Mouse (Mus musculus) MEL (cell line): ENCODE measurements around the gene Agap2. TPM values are rescaled to one million over a fixed set of nuclear protein-coding genes. Genes with fewer than 3 reads are reported as not detected.

Source experiments
- DNase-seq: peaks from one replicate; pipeline ENCODE4 v3.0.0; 2011; ENCODE audit warnings: low read depth, low spot score
- H3K27ac ChIP-seq: 2 replicates; pipeline ENCODE4 v1.5.1; 2012; ENCODE audit warnings: low read depth, mild to moderate bottlenecking, control low read depth, low read length, moderate library complexity; ENCODE audit not compliant: control insufficient read depth
- H3K27me3 ChIP-seq, 2 experiments: fragments of 150-350 bp in 1 of 2; sonication (generic) in 1 of 2; 2 replicates each; pipeline ENCODE4 v1.6.1; 2012; ENCODE audit warnings: low read length in 2 of 2, mild to moderate bottlenecking in 2 of 2, improper control_type of control experiment in 1 of 2, moderate library complexity in 1 of 2; ENCODE audit not compliant: insufficient read depth in 2 of 2, control insufficient read depth in 1 of 2
- H3K36me3 ChIP-seq, 2 experiments: 2 replicates each; pipeline ENCODE4 v1.6.1; 2012 to 2014; ENCODE audit warnings: low read length in 2 of 2, improper control_type of control experiment in 1 of 2, inconsistent platforms in 1 of 2, mild to moderate bottlenecking in 1 of 2; ENCODE audit not compliant: insufficient read depth in 2 of 2, control insufficient read depth in 1 of 2
- H3K4me1 ChIP-seq, 2 experiments: fragments of 150-350 bp in 1 of 2; sonication (generic) in 1 of 2; 2 replicates each; pipeline ENCODE4 v1.6.1; 2012; ENCODE audit warnings: low read length in 2 of 2, improper control_type of control experiment in 1 of 2, mild to moderate bottlenecking in 1 of 2; ENCODE audit not compliant: insufficient read depth in 2 of 2, control insufficient read depth in 1 of 2
- H3K4me3 ChIP-seq, 2 experiments: fragments of 150-350 bp in 1 of 2; sonication (generic) in 1 of 2; 2 replicates each; pipeline ENCODE4 v1.5.1; 2012; ENCODE audit warnings: low read depth in 2 of 2, low read length in 2 of 2, mild to moderate bottlenecking in 2 of 2, moderate library complexity in 2 of 2, control low read depth in 1 of 2, improper control_type of control experiment in 1 of 2; ENCODE audit not compliant: control insufficient read depth in 1 of 2, insufficient read depth in 1 of 2
- H3K79me2 ChIP-seq: 2 replicates; pipeline ENCODE4 v1.6.1; 2012; ENCODE audit warnings: mild to moderate bottlenecking, low read length, moderate library complexity; ENCODE audit not compliant: control insufficient read depth, poor library complexity, insufficient read depth
- H3K9ac ChIP-seq: 2 replicates; pipeline ENCODE4 v1.6.1; 2012; ENCODE audit warnings: low read depth, mild to moderate bottlenecking, control low read depth, low read length, moderate library complexity; ENCODE audit not compliant: control insufficient read depth, poor library complexity, severe bottlenecking
- H3K9me3 ChIP-seq: fragments of 150-350 bp; sonication (generic); replicated peaks from 2 replicates; pipeline ENCODE4 v1.6.1; 2012; ENCODE audit warnings: mild to moderate bottlenecking, low read length, improper control_type of control experiment, moderate library complexity; ENCODE audit not compliant: insufficient read depth
- CHD1 ChIP-seq: IDR thresholded peaks from 2 replicates; pipeline ENCODE4 v1.6.1; 2012; ENCODE audit warnings: low read depth, mild to moderate bottlenecking, inconsistent platforms, low read length, improper control_type of control experiment
- CTCF ChIP-seq, 3 experiments: IDR thresholded peaks in 2 of 3; conservative IDR thresholded peaks in 1 of 3; 2 replicates each; pipeline ENCODE4 v1.5.1; 2011 to 2012; ENCODE audit warnings: low read length in 3 of 3, low read depth in 2 of 3, mild to moderate bottlenecking in 2 of 3, improper control_type of control experiment in 1 of 3, inconsistent platforms in 1 of 3, mixed read lengths in 1 of 3, moderate library complexity in 1 of 3; ENCODE audit not compliant: control insufficient read depth in 1 of 3, insufficient read depth in 1 of 3, poor library complexity in 1 of 3, severe bottlenecking in 1 of 3
- E2F4 ChIP-seq: IDR thresholded peaks from 2 replicates; pipeline ENCODE4 v1.6.1; 2011; ENCODE audit warnings: low read depth, low read length, improper control_type of control experiment, borderline replicate concordance
- ELF1 ChIP-seq: IDR thresholded peaks from 2 replicates; pipeline ENCODE4 v1.6.1; 2014; ENCODE audit warnings: low read depth, mild to moderate bottlenecking, inconsistent platforms, low read length, improper control_type of control experiment, moderate library complexity
- EP300 ChIP-seq, 2 experiments: IDR thresholded peaks; 2 replicates each; pipeline ENCODE4 v1.6.1; 2011; ENCODE audit warnings: improper control_type of control experiment in 2 of 2, low read length in 2 of 2, low read depth in 1 of 2, mild to moderate bottlenecking in 1 of 2
- ETS1 ChIP-seq: IDR thresholded peaks from 2 replicates; pipeline ENCODE4 v1.6.1; 2012; ENCODE audit warnings: low read depth, mild to moderate bottlenecking, inconsistent platforms, low read length, improper control_type of control experiment, moderate library complexity
- GABPA ChIP-seq: IDR thresholded peaks from 2 replicates; pipeline ENCODE4 v1.6.1; 2012; ENCODE audit warnings: low read depth, mild to moderate bottlenecking, inconsistent platforms, low read length, improper control_type of control experiment, moderate library complexity
- GATA1 ChIP-seq: IDR thresholded peaks from 2 replicates; pipeline ENCODE4 v1.6.1; 2011; ENCODE audit warnings: low read depth, low read length, improper control_type of control experiment
- JUND ChIP-seq: IDR thresholded peaks from 2 replicates; pipeline ENCODE4 v1.6.1; 2011; ENCODE audit warnings: low read depth, mild to moderate bottlenecking, improper control_type of control experiment, low read length
- KAT2A ChIP-seq: conservative IDR thresholded peaks from 2 replicates; pipeline ENCODE4 v1.6.1; 2012; ENCODE audit warnings: low read depth, low read length, improper control_type of control experiment, inconsistent platforms
- MAFK ChIP-seq: IDR thresholded peaks from 2 replicates; pipeline ENCODE4 v1.6.1; 2011; ENCODE audit warnings: low read depth, mild to moderate bottlenecking, low read length, improper control_type of control experiment, borderline replicate concordance
- MAX ChIP-seq: IDR thresholded peaks from 2 replicates; pipeline ENCODE4 v1.6.1; 2011; ENCODE audit warnings: low read length, improper control_type of control experiment
- MAZ ChIP-seq: IDR thresholded peaks from 2 replicates; pipeline ENCODE4 v1.6.1; 2012; ENCODE audit warnings: low read depth, mild to moderate bottlenecking, inconsistent platforms, low read length, improper control_type of control experiment
- MEF2A ChIP-seq: IDR thresholded peaks from 2 replicates; pipeline ENCODE4 v1.6.1; 2014; ENCODE audit warnings: low read depth, mild to moderate bottlenecking, inconsistent platforms, low read length, improper control_type of control experiment; ENCODE audit not compliant: poor library complexity, insufficient replicate concordance, severe bottlenecking; ENCODE audit errors: extremely low read depth
- MXI1 ChIP-seq: IDR thresholded peaks from 2 replicates; pipeline ENCODE4 v1.6.1; 2011; ENCODE audit warnings: mild to moderate bottlenecking, low read depth, low read length, improper control_type of control experiment
- MYB ChIP-seq: IDR thresholded peaks from 2 replicates; pipeline ENCODE4 v1.6.1; 2011; ENCODE audit warnings: mild to moderate bottlenecking, low read depth, low read length, improper control_type of control experiment
- MYC ChIP-seq: IDR thresholded peaks from 2 replicates; pipeline ENCODE4 v1.6.1; 2011; ENCODE audit warnings: low read depth, mild to moderate bottlenecking, low read length, improper control_type of control experiment, moderate library complexity
- NELFE ChIP-seq: IDR thresholded peaks from 2 replicates; pipeline ENCODE4 v1.6.1; 2011; ENCODE audit warnings: low read depth, low read length, improper control_type of control experiment
- NRF1 ChIP-seq: IDR thresholded peaks from 2 replicates; pipeline ENCODE4 v1.6.1; 2014; ENCODE audit warnings: low read depth, mild to moderate bottlenecking, inconsistent platforms, low read length, improper control_type of control experiment, moderate library complexity; ENCODE audit not compliant: poor library complexity, insufficient read depth, severe bottlenecking
- POLR2A ChIP-seq, 2 experiments: IDR thresholded peaks; 2 replicates each; pipeline ENCODE4 v1.6.1; 2011 to 2012; ENCODE audit warnings: low read length in 2 of 2, mild to moderate bottlenecking in 2 of 2, control low read depth in 1 of 2, improper control_type of control experiment in 1 of 2, low read depth in 1 of 2, moderate library complexity in 1 of 2; ENCODE audit not compliant: control insufficient read depth in 1 of 2, insufficient read depth in 1 of 2, poor library complexity in 1 of 2
- POLR2AphosphoS2 ChIP-seq: IDR thresholded peaks from 2 replicates; pipeline ENCODE4 v1.6.1; 2011; ENCODE audit warnings: low read length, improper control_type of control experiment
- RAD21 ChIP-seq: IDR thresholded peaks from 2 replicates; pipeline ENCODE4 v1.6.1; 2011; ENCODE audit warnings: mild to moderate bottlenecking, low read depth, low read length, improper control_type of control experiment
- RCOR1 ChIP-seq: IDR thresholded peaks from 2 replicates; pipeline ENCODE4 v1.6.1; 2012; ENCODE audit warnings: low read depth, mild to moderate bottlenecking, inconsistent platforms, low read length, improper control_type of control experiment
- SMC3 ChIP-seq: IDR thresholded peaks from 2 replicates; pipeline ENCODE4 v1.6.1; 2011; ENCODE audit warnings: low read depth, low read length, improper control_type of control experiment
- TAL1 ChIP-seq: IDR thresholded peaks from 2 replicates; pipeline ENCODE4 v1.6.1; 2012; ENCODE audit warnings: mild to moderate bottlenecking, inconsistent platforms, low read length, moderate library complexity, mixed read lengths
- TCF12 ChIP-seq: IDR thresholded peaks from 2 replicates; pipeline ENCODE4 v1.6.1; 2014; ENCODE audit warnings: low read depth, mild to moderate bottlenecking, inconsistent platforms, low read length, improper control_type of control experiment, moderate library complexity
- UBTF ChIP-seq: IDR thresholded peaks from 2 replicates; pipeline ENCODE4 v1.6.1; 2012; ENCODE audit warnings: low read depth, mild to moderate bottlenecking, inconsistent platforms, low read length, improper control_type of control experiment, moderate library complexity, borderline replicate concordance; ENCODE audit not compliant: insufficient read depth
- USF1 ChIP-seq: IDR thresholded peaks from 2 replicates; pipeline ENCODE4 v1.6.1; 2014; ENCODE audit warnings: low read depth, mild to moderate bottlenecking, inconsistent platforms, low read length, improper control_type of control experiment, moderate library complexity
- USF2 ChIP-seq, 2 experiments: IDR thresholded peaks; 2 replicates each; pipeline ENCODE4 v1.6.1; 2011 to 2012; ENCODE audit warnings: improper control_type of control experiment in 2 of 2, low read length in 2 of 2, borderline replicate concordance in 1 of 2, inconsistent platforms in 1 of 2, low read depth in 1 of 2, mild to moderate bottlenecking in 1 of 2; ENCODE audit not compliant: insufficient read depth in 1 of 2
- ZC3H11A ChIP-seq: IDR thresholded peaks from 2 replicates; pipeline ENCODE4 v1.6.1; 2012; ENCODE audit warnings: low read depth, mild to moderate bottlenecking, inconsistent platforms, low read length, improper control_type of control experiment
- ZMIZ1 ChIP-seq: IDR thresholded peaks from 2 replicates; pipeline ENCODE4 v1.6.1; 2012; ENCODE audit warnings: low read depth, mild to moderate bottlenecking, inconsistent platforms, low read length, improper control_type of control experiment, moderate library complexity
- ZNF384 ChIP-seq: IDR thresholded peaks from 2 replicates; pipeline ENCODE4 v1.6.1; 2012; ENCODE audit warnings: low read depth, mild to moderate bottlenecking, inconsistent platforms, low read length, improper control_type of control experiment
- polyA plus RNA-seq, 2 experiments: library from polyadenylated mRNA; stranded (reverse) in 1 of 2; unstranded in 1 of 2; fragments of >175 nt in 1 of 2; fragments of >200 nt in 1 of 2; gene quantifications; 2 replicates each; pipeline versions ENCODE4 v1.2.1 to v1.2.4; 2012; ENCODE audit warnings: low replicate concordance in 2 of 2, low read depth in 1 of 2; ENCODE audit not compliant: insufficient read length in 2 of 2, insufficient read depth in 1 of 2, missing spikeins in 1 of 2
- total RNA-seq: library from RNA; depleted of rRNA; stranded (reverse); fragments of 300-350 nt; gene quantifications from 2 replicates; pipeline ENCODE4 v1.2.3, GENCODE M21; 2012

Gene Agap2
- total and polyA plus RNA-seq, 3 experiments: 0.04 to 0.46 TPM; not detected in 1

- TF ChIP-seq ZC3H11A (peak; percentile 37; the same call in 1 of the 2 replicates), MYC (0 out of 2 replicates have a peak, but pooled peaks have one; percentile 44), MAFK (no peak), ZNF384 (peak; percentile 79)
These were observed 50.3 kb downstream of the Agap2 start (continued) for GRCm38 (mm10) chr10:127125210-127126001.

- Histone ChIP-seq H3K9ac (peak overlapping the region; percentile 66), H3K4me3 (peak overlapping the region; percentile 31 to 34), H3K4me1 (peaks cover 10 to 38% of the 10 kb centered on the region in 2 experiments), H3K27me3 (no peaks in the 10 kb centered on the region), H3K79me2 (no peaks in the 10 kb centered on the region; the same call in 1 of the 2 replicates), H3K27ac (peak overlapping the region; percentile 93), H3K36me3 (peaks cover 0 to 35% of the 10 kb centered on the region in 2 experiments; a peak in 2 of 4 replicates), H3K9me3 (no peaks in the 10 kb centered on the region)
- peak; percentile 91 for DNase-seq
- 0 out of 2 replicates have a peak, but pooled peaks have one; percentile 48 for TF ChIP-seq JUND
- peak; percentile 78 for TF ChIP-seq TCF12
- peak; percentile 18; the same call in 1 of the 2 replicates for TF ChIP-seq MAX
- TF ChIP-seq UBTF: 0 out of 2 replicates have a peak, but pooled peaks have one; percentile 65
- TF ChIP-seq CHD1: no peak
- TF ChIP-seq MXI1: peak; percentile 82
- TF ChIP-seq ZC3H11A: peak; percentile 2; the same call in 1 of the 2 replicates
- TF ChIP-seq MAZ: no peak
- TF ChIP-seq GATA1: peak; percentile 92
- TF ChIP-seq EP300 (IDR thresholded peaks at IDR 0.05; ENCODE audit: low read depth in 1 of 2, low read length in 2 of 2): peak; percentile 92
- no peak for TF ChIP-seq GABPA
- peak; percentile 53; the same call in 1 of the 2 replicates for TF ChIP-seq MYC
- no peak for TF ChIP-seq RAD21
- no peak for TF ChIP-seq NRF1
- peak; percentile 6; the same call in 1 of the 2 replicates for TF ChIP-seq TAL1
- no peak for TF ChIP-seq KAT2A
- no peak for TF ChIP-seq USF2 (IDR thresholded peaks at IDR 0.05; ENCODE audit: borderline replicate concordance in 1 of 2, insufficient read depth in 1 of 2, low read depth in 1 of 2, low read length in 2 of 2)
- TF ChIP-seq NELFE: peak; percentile 31; the same call in 1 of the 2 replicates
- TF ChIP-seq MEF2A: peak; percentile 64; the same call in 1 of the 2 replicates
- TF ChIP-seq CTCF (IDR thresholded peaks at IDR 0.05 in 2 of 3, conservative IDR thresholded peaks at IDR 0.05 in 1 of 3; ENCODE audit: control insufficient read depth in 1 of 3, insufficient read depth in 1 of 3, low read depth in 2 of 3, low read length in 3 of 3, poor library complexity in 1 of 3, severe bottlenecking in 1 of 3): no peak
- TF ChIP-seq POLR2A (IDR thresholded peaks at IDR 0.05; ENCODE audit: control insufficient read depth in 1 of 2, insufficient read depth in 1 of 2, low read depth in 1 of 2, low read length in 2 of 2, poor library complexity in 1 of 2): peak in 1 of 2 experiments; percentile 62; a peak in 2 of 4 replicates
- no peak for TF ChIP-seq ELF1
- peak; percentile 66; the same call in 1 of the 2 replicates for TF ChIP-seq ZMIZ1
- peak; percentile 71 for TF ChIP-seq RCOR1
- TF ChIP-seq USF1: no peak
- TF ChIP-seq ETS1: peak; percentile 86
- TF ChIP-seq POLR2AphosphoS2: no peak
- no peak for TF ChIP-seq MAFK
- TF ChIP-seq ZNF384: peak; percentile 53; the same call in 1 of the 2 replicates
- peak; percentile 86 for TF ChIP-seq MYB
- TF ChIP-seq SMC3: no peak
- TF ChIP-seq E2F4: no peak
These were observed 51.5 kb downstream of the Agap2 start for GRCm38 (mm10) chr10:127126579-127126978.
